Mouse (Mus musculus): ENCODE measurements at regions not wholly inside any gene's neighbourhood (a gene's known extent, or its start where the extent isn't known, plus 50 kb on each side); places are given as distances from the start of the nearest gene placed in this dataset.

DNA sequence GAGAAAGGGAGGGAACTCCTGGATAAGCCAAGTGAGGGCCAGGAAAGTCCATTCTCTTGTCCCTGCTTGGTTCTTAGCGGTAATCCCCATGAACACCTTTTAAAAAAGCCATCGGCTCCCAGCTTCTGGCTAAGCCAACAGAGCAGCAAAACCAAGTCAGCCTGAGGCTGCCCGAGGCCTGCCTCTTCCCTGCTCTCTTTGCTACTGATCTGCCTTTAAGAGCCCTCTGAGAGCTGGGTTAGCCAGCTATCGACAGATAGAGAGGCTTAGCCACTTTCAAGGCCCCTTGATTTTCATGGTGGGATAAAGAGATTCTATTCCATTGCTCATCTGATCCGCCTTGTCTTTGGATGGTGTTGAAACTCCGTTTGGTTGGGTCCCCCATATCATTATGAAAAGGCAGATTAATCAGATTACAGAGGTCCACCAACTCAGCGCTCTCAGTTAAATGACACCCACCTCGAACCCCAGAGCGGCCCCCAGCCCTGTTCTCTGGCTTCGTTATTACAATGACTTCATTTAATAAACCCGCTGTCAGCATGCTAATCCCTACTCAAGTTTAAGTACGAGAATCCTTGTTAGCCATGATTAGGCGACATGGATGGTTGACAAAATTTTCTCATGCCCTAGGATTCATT is 66.1 kb downstream of the Slc4a3 start:
- no peak overlapping the region for H3K4me2 ChIP-seq (ENCODE audit: low read length)
- no peak for ATAC-seq (replicated peaks; ENCODE audit: low FRiP score, low TSS enrichment, low read depth)
- H3K9ac ChIP-seq (ENCODE audit: low read length), result no peak overlapping the region
- no peak for DNase-seq (ENCODE audit: low spot score)
- no peaks in the 10 kb centered on the region; the same call in 1 of the 2 replicates for H3K4me1 ChIP-seq (replicated peaks; ENCODE audit: control insufficient read depth, insufficient read depth, low read length)
- no peaks in the 10 kb centered on the region for H3K9me3 ChIP-seq (ENCODE audit: control insufficient read depth, low read length)
- H3K36me3 ChIP-seq (ENCODE audit: control insufficient read depth, insufficient read depth, low read length), result no peaks in the 10 kb centered on the region
- no peaks in the 10 kb centered on the region for H3K27me3 ChIP-seq (replicated peaks; ENCODE audit: control insufficient read depth, insufficient read depth, low read length)
- no peak overlapping the region for H3K4me3 ChIP-seq (ENCODE audit: low read depth, low read length)
- 84% methylated on average over 13 of the region's 13 CpGs for WGBS
- no peak overlapping the region for H3K27ac ChIP-seq (ENCODE audit: low read depth)

DNA sequence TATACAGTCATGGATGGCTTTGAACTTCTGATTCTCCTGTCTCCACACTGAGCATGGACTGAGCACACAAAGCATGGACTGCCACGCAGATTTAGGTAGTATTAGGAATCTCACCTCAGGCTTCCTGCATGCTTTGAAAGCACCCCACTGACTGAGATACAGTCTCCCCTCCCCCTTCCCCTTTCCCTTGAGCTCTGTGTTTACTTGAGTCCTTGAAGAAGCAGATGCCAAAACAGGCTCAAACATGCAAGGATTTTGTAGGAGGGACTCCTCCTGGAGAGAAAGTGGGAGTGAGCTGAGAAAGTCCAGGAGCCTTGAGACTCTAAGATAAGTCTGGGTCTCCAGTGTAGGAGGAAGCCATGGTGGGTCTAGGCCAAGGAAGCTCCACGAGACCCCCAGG is 67.1 kb downstream of the Slc4a3 start:
- no peaks in the 10 kb centered on the region for H3K9me3 ChIP-seq (ENCODE audit: control insufficient read depth, low read length)
- DNase-seq (ENCODE audit: low spot score), result no peak
- no peak overlapping the region for H3K4me3 ChIP-seq (ENCODE audit: low read depth, low read length)
- H3K4me1 ChIP-seq (replicated peaks; ENCODE audit: control insufficient read depth, insufficient read depth, low read length), result no peaks in the 10 kb centered on the region; the same call in 1 of the 2 replicates
- ATAC-seq (replicated peaks; ENCODE audit: low FRiP score, low TSS enrichment, low read depth), result no peak
- H3K27ac ChIP-seq (ENCODE audit: low read depth), result no peak overlapping the region
- H3K4me2 ChIP-seq (ENCODE audit: low read length), result no peak overlapping the region
- 27% methylated on average over 2 of the region's 2 CpGs for WGBS
- H3K27me3 ChIP-seq (replicated peaks; ENCODE audit: control insufficient read depth, insufficient read depth, low read length), result no peaks in the 10 kb centered on the region
- H3K9ac ChIP-seq (ENCODE audit: low read length), result no peak overlapping the region
- H3K36me3 ChIP-seq (ENCODE audit: control insufficient read depth, insufficient read depth, low read length), result no peaks in the 10 kb centered on the region

DNA sequence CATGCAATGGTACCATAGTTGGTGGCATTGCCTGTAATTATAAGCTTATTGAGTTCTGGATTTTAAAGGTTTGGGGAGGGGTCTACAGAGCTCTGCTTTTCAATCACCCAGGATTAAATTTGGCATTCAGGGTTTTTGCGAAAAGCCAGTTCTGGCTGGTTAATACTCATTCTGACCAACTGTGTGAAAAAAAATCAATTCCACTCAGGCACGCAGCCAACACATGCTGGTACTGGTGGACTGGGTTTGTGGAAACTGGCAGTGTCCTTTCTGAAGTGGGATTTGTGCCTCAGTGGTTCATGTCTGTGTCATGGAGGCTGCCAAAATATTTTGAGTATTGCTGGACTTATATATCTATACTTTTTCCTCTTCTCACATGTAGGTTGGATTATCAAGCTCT is 70.9 kb downstream of the Slc4a3 start:
- Histone ChIP-seq H3K4me2 (ENCODE audit: low read length) (no peak overlapping the region), H3K36me3 (ENCODE audit: control insufficient read depth, insufficient read depth, low read length) (no peaks in the 10 kb centered on the region), H3K27ac (ENCODE audit: low read depth) (no peak overlapping the region), H3K9ac (ENCODE audit: low read length) (no peak overlapping the region), H3K4me1 (replicated peaks; ENCODE audit: control insufficient read depth, insufficient read depth, low read length) (no peaks in the 10 kb centered on the region; the same call in 1 of the 2 replicates), H3K27me3 (replicated peaks; ENCODE audit: control insufficient read depth, insufficient read depth, low read length) (no peaks in the 10 kb centered on the region), H3K9me3 (ENCODE audit: control insufficient read depth, low read length) (no peaks in the 10 kb centered on the region), H3K4me3 (ENCODE audit: low read depth, low read length) (no peak overlapping the region)
- DNase-seq (ENCODE audit: low spot score) (no peak), ATAC-seq (replicated peaks; ENCODE audit: low FRiP score, low TSS enrichment, low read depth) (no peak)
- WGBS, result 81% methylated on average over 2 of the region's 2 CpGs

DNA sequence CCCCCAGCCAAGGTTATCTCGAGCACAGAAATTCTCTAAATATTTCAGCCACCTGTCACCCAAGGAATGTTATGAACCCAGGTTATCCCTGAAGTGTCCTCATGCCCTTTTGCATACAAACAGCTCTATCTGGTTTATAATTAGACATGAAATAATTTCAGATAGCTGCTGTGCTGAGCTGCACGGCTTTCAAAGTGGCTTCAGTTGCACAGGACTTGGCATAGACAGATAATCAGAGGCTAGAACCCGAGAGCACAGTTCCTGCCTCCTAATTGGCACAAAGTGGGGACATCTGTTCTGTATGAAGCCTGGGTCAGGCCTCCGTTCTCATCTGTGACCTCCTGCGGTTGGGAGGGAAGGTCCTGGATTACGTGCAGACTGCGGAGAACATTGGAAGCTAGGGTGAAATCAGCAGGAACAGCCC is 72.3 kb downstream of the Slc4a3 start:
- H3K4me2 ChIP-seq (ENCODE audit: low read length), result no peak overlapping the region

DNA sequence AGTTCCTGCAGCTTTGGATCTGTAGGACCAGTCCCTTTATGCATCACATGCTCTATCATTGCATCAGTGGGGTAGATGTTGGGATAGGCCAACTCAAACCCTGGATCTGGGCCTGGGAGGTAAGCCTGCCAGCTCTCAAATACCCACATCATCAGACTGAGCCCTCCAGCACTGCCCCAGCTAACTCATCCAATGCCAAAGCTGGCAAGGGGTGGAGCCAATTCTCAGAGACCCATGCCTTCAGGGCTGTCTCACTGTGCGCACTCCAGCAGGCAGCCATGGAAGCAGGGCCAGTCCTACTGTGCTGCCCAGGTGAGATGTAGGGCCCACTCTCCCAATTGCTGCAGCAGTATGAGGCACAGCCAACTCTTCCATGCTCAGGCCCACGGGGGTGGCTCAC is 84.2 kb downstream of the Slc4a3 start:
- no peak for ATAC-seq (replicated peaks; ENCODE audit: low FRiP score, low TSS enrichment, low read depth)

More for the DNA sequence above, 72.3 kb downstream of the Slc4a3 start:
- H3K27ac ChIP-seq (ENCODE audit: low read depth), result no peak overlapping the region
- no peaks in the 10 kb centered on the region; the same call in 1 of the 2 replicates for H3K4me1 ChIP-seq (replicated peaks; ENCODE audit: control insufficient read depth, insufficient read depth, low read length)
- no peak overlapping the region for H3K9ac ChIP-seq (ENCODE audit: low read length)
- 63% methylated on average over 7 of the region's 7 CpGs for WGBS
- no peaks in the 10 kb centered on the region for H3K27me3 ChIP-seq (replicated peaks; ENCODE audit: control insufficient read depth, insufficient read depth, low read length)
- no peak overlapping the region for H3K4me3 ChIP-seq (ENCODE audit: low read depth, low read length)
- ATAC-seq (replicated peaks; ENCODE audit: low FRiP score, low TSS enrichment, low read depth) (no peak), DNase-seq (ENCODE audit: low spot score) (no peak)
- H3K36me3 ChIP-seq (ENCODE audit: control insufficient read depth, insufficient read depth, low read length), result no peaks in the 10 kb centered on the region
- H3K9me3 ChIP-seq (ENCODE audit: control insufficient read depth, low read length), result no peaks in the 10 kb centered on the region

DNA sequence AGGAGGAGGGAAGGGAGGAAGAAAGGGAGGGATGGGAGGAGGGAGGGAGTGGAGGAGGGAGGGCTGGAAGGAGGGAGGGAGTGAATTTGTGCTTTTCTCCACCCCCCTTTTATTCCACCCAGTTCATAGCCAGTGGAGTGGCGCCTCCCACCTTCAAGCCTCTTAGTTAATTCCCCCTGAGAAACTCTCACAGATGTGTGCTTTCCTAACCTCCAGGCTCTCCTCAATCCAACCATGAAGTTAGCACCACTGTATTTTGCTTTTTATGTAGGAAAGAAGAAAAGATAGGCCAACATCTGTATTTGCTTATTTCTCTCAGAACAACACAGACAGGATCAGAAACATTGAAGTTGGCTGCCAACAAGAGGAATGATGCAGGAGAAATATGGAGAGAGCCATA is 85.7 kb downstream of the Slc4a3 start:
- H3K9ac ChIP-seq (ENCODE audit: low read length), result no peak overlapping the region
- DNase-seq (ENCODE audit: low spot score) (no peak), ATAC-seq (replicated peaks; ENCODE audit: low FRiP score, low TSS enrichment, low read depth) (no peak)
- no peak overlapping the region for H3K4me2 ChIP-seq (ENCODE audit: low read length)
- no peaks in the 10 kb centered on the region for H3K36me3 ChIP-seq (ENCODE audit: control insufficient read depth, insufficient read depth, low read length)
- H3K4me1 ChIP-seq (replicated peaks; ENCODE audit: control insufficient read depth, insufficient read depth, low read length), result no peaks in the 10 kb centered on the region
- H3K9me3 ChIP-seq (ENCODE audit: control insufficient read depth, low read length), result no peaks in the 10 kb centered on the region
- no peak overlapping the region for H3K4me3 ChIP-seq (ENCODE audit: low read depth, low read length)
- H3K27me3 ChIP-seq (replicated peaks; ENCODE audit: control insufficient read depth, insufficient read depth, low read length), result no peaks in the 10 kb centered on the region
- 60% methylated on average over 1 of the region's 1 CpGs for WGBS
- no peak overlapping the region for H3K27ac ChIP-seq (ENCODE audit: low read depth)

More for the DNA sequence above, 84.2 kb downstream of the Slc4a3 start:
- no peak overlapping the region for H3K4me2 ChIP-seq (ENCODE audit: low read length)
- H3K9ac ChIP-seq (ENCODE audit: low read length), result no peak overlapping the region
- no peaks in the 10 kb centered on the region for H3K27me3 ChIP-seq (replicated peaks; ENCODE audit: control insufficient read depth, insufficient read depth, low read length)
- no peak overlapping the region for H3K4me3 ChIP-seq (ENCODE audit: low read depth, low read length)
- 85% methylated on average over 2 of the region's 2 CpGs for WGBS
- no peak overlapping the region for H3K27ac ChIP-seq (ENCODE audit: low read depth)
- H3K4me1 ChIP-seq (replicated peaks; ENCODE audit: control insufficient read depth, insufficient read depth, low read length), result no peaks in the 10 kb centered on the region
- DNase-seq (ENCODE audit: low spot score), result no peak
- H3K36me3 ChIP-seq (ENCODE audit: control insufficient read depth, insufficient read depth, low read length), result no peaks in the 10 kb centered on the region
- no peaks in the 10 kb centered on the region for H3K9me3 ChIP-seq (ENCODE audit: control insufficient read depth, low read length)

DNA sequence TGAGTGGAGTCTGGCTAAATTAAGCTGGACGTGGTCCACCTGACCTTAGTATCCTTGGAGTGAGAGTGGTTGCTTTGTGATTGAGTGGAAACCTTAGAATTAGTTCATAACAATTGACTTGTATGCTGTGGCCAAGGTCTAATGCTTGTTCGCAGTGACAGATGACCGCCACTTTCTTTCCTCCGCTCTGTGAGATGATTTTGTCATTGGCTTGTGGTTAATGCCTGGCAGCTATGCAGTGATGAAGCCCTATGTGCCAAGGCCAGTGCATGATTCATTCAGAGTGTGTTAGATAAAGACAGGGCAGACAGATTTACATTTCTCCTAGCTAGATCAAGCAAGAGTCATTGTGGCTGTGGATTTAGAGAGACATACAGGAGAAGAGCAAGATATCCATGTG is 89.5 kb downstream of the Slc4a3 start:
- no peak overlapping the region for H3K4me2 ChIP-seq (ENCODE audit: low read length)
- H3K4me1 ChIP-seq (replicated peaks; ENCODE audit: control insufficient read depth, insufficient read depth, low read length), result no peaks in the 10 kb centered on the region
- no peak for ATAC-seq (replicated peaks; ENCODE audit: low FRiP score, low TSS enrichment, low read depth)
- H3K27ac ChIP-seq (ENCODE audit: low read depth), result no peak overlapping the region
- 89% methylated on average over 4 of the region's 4 CpGs for WGBS
- no peaks in the 10 kb centered on the region for H3K27me3 ChIP-seq (replicated peaks; ENCODE audit: control insufficient read depth, insufficient read depth, low read length)
- H3K4me3 ChIP-seq (ENCODE audit: low read depth, low read length), result no peak overlapping the region
- no peak for DNase-seq (ENCODE audit: low spot score)
- H3K36me3 ChIP-seq (ENCODE audit: control insufficient read depth, insufficient read depth, low read length), result no peaks in the 10 kb centered on the region
- no peaks in the 10 kb centered on the region for H3K9me3 ChIP-seq (ENCODE audit: control insufficient read depth, low read length)
- no peak overlapping the region for H3K9ac ChIP-seq (ENCODE audit: low read length)

DNA sequence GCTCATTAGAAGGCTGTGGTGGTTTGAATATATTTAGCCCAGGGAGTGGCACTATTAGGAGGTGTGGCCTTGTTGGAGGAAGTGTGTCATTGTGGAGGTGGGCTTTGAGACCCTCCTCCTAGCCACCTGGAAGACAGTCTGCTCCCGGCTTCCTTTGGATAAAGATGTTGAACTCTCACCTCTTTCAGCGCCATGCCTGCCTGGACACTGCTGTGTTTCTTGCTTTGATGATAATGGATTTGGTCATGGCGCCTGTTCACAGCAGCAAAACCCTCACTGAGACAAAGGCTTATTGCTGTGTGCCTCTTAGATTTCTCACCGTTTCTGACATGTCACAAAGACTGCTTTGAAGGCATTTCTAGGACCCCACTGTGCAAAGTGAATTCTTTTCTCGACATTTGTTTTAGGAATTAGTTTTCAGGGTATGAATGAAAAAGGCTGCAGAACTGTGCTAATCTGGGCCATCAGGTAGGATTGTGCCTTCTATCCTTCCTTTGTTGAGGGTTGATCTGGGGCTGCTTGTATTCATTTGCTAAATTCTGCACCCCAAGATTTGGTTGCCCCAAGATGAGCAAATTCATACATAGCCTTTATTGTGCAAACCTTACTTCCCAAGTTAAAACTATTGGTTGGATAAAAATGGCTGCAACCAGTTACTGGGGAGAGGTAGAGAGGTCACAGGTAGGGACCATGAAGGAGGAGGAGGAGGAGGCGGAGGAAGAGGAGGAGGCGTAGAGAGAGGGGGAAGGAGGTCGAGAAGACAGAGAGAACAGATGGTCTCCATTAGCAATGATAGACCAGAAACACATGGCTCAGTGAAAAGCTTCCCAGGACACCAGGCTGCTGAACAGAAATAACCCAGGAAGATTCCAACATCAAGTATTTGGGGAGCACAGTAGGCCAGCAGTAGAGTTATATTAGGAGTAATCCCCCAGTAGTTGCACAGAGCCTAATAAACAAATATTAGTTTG is 93.2 kb downstream of the Slc4a3 start:
- no peak for ATAC-seq (replicated peaks; ENCODE audit: low FRiP score, low TSS enrichment, low read depth)
- Histone ChIP-seq H3K4me3 (ENCODE audit: low read depth, low read length) (no peak overlapping the region), H3K27ac (ENCODE audit: low read depth) (no peak overlapping the region), H3K9me3 (ENCODE audit: control insufficient read depth, low read length) (no peaks in the 10 kb centered on the region), H3K4me2 (ENCODE audit: low read length) (no peak overlapping the region), H3K36me3 (ENCODE audit: control insufficient read depth, insufficient read depth, low read length) (no peaks in the 10 kb centered on the region), H3K9ac (ENCODE audit: low read length) (no peak overlapping the region), H3K27me3 (replicated peaks; ENCODE audit: control insufficient read depth, insufficient read depth, low read length) (no peaks in the 10 kb centered on the region), H3K4me1 (replicated peaks; ENCODE audit: control insufficient read depth, insufficient read depth, low read length) (no peaks in the 10 kb centered on the region)
- no peak for DNase-seq (ENCODE audit: low spot score)
- WGBS, result 68% methylated on average over 8 of the region's 8 CpGs
